Mouse (Mus musculus): ENCODE data around the gene Eif3c.
A peak's percentile ranks its signal among the peaks of the same experiment; 100 is the strongest.

The Eif3c gene

GRCm38 (mm10) chr7:126554796-126555195 lies 11.4 kb downstream of the Eif3c start:
- peak; percentile 18 for DNase-seq (ENCODE audit: low read depth)

GRCm38 (mm10) chr7:126545631-126546030 lies 20.6 kb downstream of the Eif3c start:
- no peak for DNase-seq (ENCODE audit: low read depth)

GRCm38 (mm10) chr7:126541661-126542060 lies 24.6 kb downstream of the Eif3c start:
- no peak for DNase-seq (ENCODE audit: low read depth)

GRCm38 (mm10) chr7:126537820-126538585 lies 28.2 kb downstream of the Eif3c start:
- DNase-seq (ENCODE audit: low read depth), result peak; percentile 84

- no peak for DNase-seq (ENCODE audit: low read depth)
Observed at GRCm38 (mm10) chr7:126536466-126536865, 29.7 kb downstream of the Eif3c start.

- DNase-seq (ENCODE audit: low read depth), result no peak
Observed at GRCm38 (mm10) chr7:126535766-126536165, 30.4 kb downstream of the Eif3c start.

- no peak for DNase-seq (ENCODE audit: low read depth)
Observed at GRCm38 (mm10) chr7:126533434-126533833, 32.8 kb downstream of the Eif3c start.

GRCm38 (mm10) chr7:126528166-126528577 lies 38.0 kb downstream of the Eif3c start:
- DNase-seq (ENCODE audit: low read depth), result peak; percentile 75

GRCm38 (mm10) chr7:126523316-126523715 lies 42.9 kb downstream of the Eif3c start:
- no peak for DNase-seq (ENCODE audit: low read depth)

GRCm38 (mm10) chr7:126519513-126519912 lies 46.7 kb downstream of the Eif3c start:
- peak; percentile 60 for DNase-seq (ENCODE audit: low read depth)

- no peak for DNase-seq (ENCODE audit: low read depth)
Observed at GRCm38 (mm10) chr7:126518261-126518941, 47.8 kb downstream of the Eif3c start.

- DNase-seq (ENCODE audit: low read depth), result peak; percentile 43
Observed at GRCm38 (mm10) chr7:126511287-126511686, 54.9 kb downstream of the Eif3c start.

- DNase-seq (ENCODE audit: low read depth), result peak; percentile 28
Observed at GRCm38 (mm10) chr7:126507126-126507778, 59.0 kb downstream of the Eif3c start.

GRCm38 (mm10) chr7:126504913-126505312 lies 61.3 kb downstream of the Eif3c start:
- DNase-seq (ENCODE audit: low read depth), result no peak

GRCm38 (mm10) chr7:126503273-126503878 lies 62.8 kb downstream of the Eif3c start, which contains the start of gene Atxn2l:
Gene Atxn2l, minus strand, starts transcription at chr7:126503437.
- peak; percentile 99 for DNase-seq (ENCODE audit: low read depth)

GRCm38 (mm10) chr7:126502751-126503150 lies 63.5 kb downstream of the Eif3c start:
- DNase-seq (ENCODE audit: low read depth), result no peak

GRCm38 (mm10) chr7:126502023-126502741 lies 64.0 kb downstream of the Eif3c start:
- peak; percentile 97 for DNase-seq (ENCODE audit: low read depth)

GRCm38 (mm10) chr7:126501684-126502022 lies 64.6 kb downstream of the Eif3c start:
- no peak for DNase-seq (ENCODE audit: low read depth)

- DNase-seq (ENCODE audit: low read depth), result no peak
Observed at GRCm38 (mm10) chr7:126499416-126499815, 66.8 kb downstream of the Eif3c start.

GRCm38 (mm10) chr7:126497966-126498365 lies 68.2 kb downstream of the Eif3c start:
- no peak for DNase-seq (ENCODE audit: low read depth)

- DNase-seq (ENCODE audit: low read depth), result no peak
Observed at GRCm38 (mm10) chr7:126496475-126496874, 69.7 kb downstream of the Eif3c start.

Data from NIH3T3 (cell line).